Mouse (Mus musculus): ENCODE measurements around the gene Opn3. TPM values are rescaled to one million over a fixed set of nuclear protein-coding genes. Genes with fewer than 3 reads are reported as not detected.

Opn3 gene
- polyA plus RNA-seq, 1 experiment: 4.2 TPM

DNA sequence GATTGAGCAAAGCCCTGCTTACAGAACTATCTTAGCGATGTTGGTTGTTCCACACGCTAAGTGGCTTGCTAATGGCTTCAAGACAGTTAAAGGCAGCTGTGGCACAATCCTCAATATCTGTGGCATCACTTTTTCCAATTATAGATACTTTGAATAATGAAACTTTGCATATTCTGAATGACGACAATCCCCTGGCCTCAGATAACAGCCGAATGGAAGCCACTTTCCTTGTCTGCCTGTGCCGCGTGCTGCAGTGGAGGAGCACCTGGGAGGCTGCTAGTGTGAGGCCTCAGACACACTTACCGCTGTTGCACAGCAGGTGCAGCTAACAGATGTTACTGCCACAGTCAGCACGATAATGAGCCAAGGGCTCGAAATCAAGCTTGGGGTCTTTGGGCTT, 77.6 kb downstream of the Opn3 start:
- TF ChIP-seq POLR2A (IDR thresholded peaks at IDR 0.05; ENCODE audit: extremely low read depth, insufficient read depth, low read length) (no peak), CTCF (IDR thresholded peaks at IDR 0.05; ENCODE audit: extremely low read depth, insufficient read depth, low read length) (no peak)

More for the DNA sequence above, 77.6 kb downstream of the Opn3 start:
- no peak overlapping the region for H3K4me3 ChIP-seq (ENCODE audit: insufficient read depth, low read length)
- H3K4me1 ChIP-seq (ENCODE audit: control insufficient read depth, insufficient read depth, low read length): no peaks in the 10 kb centered on the region
- no peak overlapping the region for H3K27ac ChIP-seq (ENCODE audit: insufficient read depth, low read length)

Other genes with a start within 250 kb of the Opn3 start
- gene Rgs7, start 200.3 kb downstream of the Opn3 start, polyA plus RNA-seq (2012; rRNA removed): 90.9 and 97.6 TPM in 2 replicates
- 0.08 and 0.10 TPM in 2 replicates for gene Kmo, start 72.4 kb downstream of the Opn3 start, polyA plus RNA-seq (2012; rRNA removed)
- gene Fh1, start 67.1 kb downstream of the Opn3 start, polyA plus RNA-seq (2012; rRNA removed): 105 and 115 TPM in 2 replicates
- 3.4 and 3.5 TPM in 2 replicates for gene Chml, start 125 bp upstream of the Opn3 start, polyA plus RNA-seq (2012; rRNA removed)
- 0.02 TPM in 1 of 2 replicates, not detected in the other for gene Wdr64, start 5.8 kb upstream of the Opn3 start, polyA plus RNA-seq (2012; rRNA removed)
- 0.28 and 0.61 TPM in 2 replicates for gene Exo1, start 187.8 kb upstream of the Opn3 start, polyA plus RNA-seq (2012; rRNA removed)
- gene Gm38100, start 227.6 kb upstream of the Opn3 start, polyA plus RNA-seq (2012; rRNA removed): 0.08 TPM in 1 of 2 replicates, not detected in the other

Measured in cortical plate, adult 2 months (tissue).